11 mouse cellular contexts compared by ENCODE assay signal in genomic region chr10:41509160-41509559, GRCm38 (mm10). TPM values are rescaled to one million over a fixed set of nuclear protein-coding genes. Genes with fewer than 3 reads are reported as not detected.
DNase-seq lines count a peak whose midpoint lies in the region; ATAC-seq and TF ChIP-seq lines count a peak whose summit lies in the region.
"Had no signal": no experiment of that assay in that cellular context is flagged by ENCODE, and none has a peak within 500 bp of the region (broad histone marks: within the 10 kb centered on the region; RNA-seq: fewer than 3 reads in every experiment).

No protein-coding gene starts in this region.

- TF ChIP-seq EP300 in lung, postnatal 0 days (IDR thresholded peaks at IDR 0.05): no peak

- H3K27me3 ChIP-seq in hindbrain, embryonic 11.5 days (ENCODE audit: control insufficient read depth, insufficient read depth, low read length): no peaks in the 10 kb centered on the region
- no peaks in the 10 kb centered on the region for H3K27me3 ChIP-seq in hindbrain, embryonic 12.5 days
- no peaks in the 10 kb centered on the region for H3K27me3 ChIP-seq in lung, postnatal 0 days (replicated peaks; ENCODE audit: insufficient read depth, low read length)
- H3K27me3 ChIP-seq: limb, embryonic 12.5 days; neural tube, embryonic 13.5 days had no signal

- no peak overlapping the region for H3K27ac ChIP-seq in hindbrain, embryonic 11.5 days (ENCODE audit: low read depth, low read length)
- H3K27ac ChIP-seq in hindbrain, embryonic 12.5 days: no peak overlapping the region
- no peak overlapping the region for H3K27ac ChIP-seq in lung, postnatal 0 days (ENCODE audit: low read length)
- H3K27ac ChIP-seq: limb, embryonic 12.5 days; neural tube, embryonic 13.5 days had no signal

- H3K9me3 ChIP-seq in hindbrain, embryonic 11.5 days (ENCODE audit: control insufficient read depth, low read length): no peaks in the 10 kb centered on the region
- no peaks in the 10 kb centered on the region for H3K9me3 ChIP-seq in hindbrain, embryonic 12.5 days (replicated peaks)
- no peaks in the 10 kb centered on the region for H3K9me3 ChIP-seq in lung, postnatal 0 days (ENCODE audit: low read length)
- H3K9me3 ChIP-seq: limb, embryonic 12.5 days; neural tube, embryonic 13.5 days had no signal

- H3K36me3 ChIP-seq in hindbrain, embryonic 11.5 days (ENCODE audit: control insufficient read depth, insufficient read depth, low read length): no peaks in the 10 kb centered on the region
- H3K36me3 ChIP-seq in hindbrain, embryonic 12.5 days: no peaks in the 10 kb centered on the region
- H3K36me3 ChIP-seq in lung, postnatal 0 days (ENCODE audit: insufficient read depth, low read length): no peaks in the 10 kb centered on the region
- H3K36me3 ChIP-seq: limb, embryonic 12.5 days; neural tube, embryonic 13.5 days had no signal

- peak; percentile 33 for DNase-seq in hindbrain, embryonic 11.5 days (ENCODE audit: low spot score)
- DNase-seq in B cell, adult 2 months: peak; percentile 60 to 63
- DNase-seq in MN1 (ENCODE audit: low spot score): peak; percentile 61
- DNase-seq in lung, postnatal 0 days (ENCODE audit: low spot score): no peak
- no peak for DNase-seq in spleen, postnatal 4 days (ENCODE audit: low spot score in 2 of 2)
- DNase-seq in left cerebral cortex, adult 11 months (ENCODE audit: low spot score): no peak
- no peak for DNase-seq in layer of hippocampus, postnatal 14 days (ENCODE audit: low spot score in 2 of 2)

- no peaks in the 10 kb centered on the region for H3K4me1 ChIP-seq in hindbrain, embryonic 11.5 days (replicated peaks; ENCODE audit: control insufficient read depth, insufficient read depth, low read length)
- H3K4me1 ChIP-seq in hindbrain, embryonic 12.5 days: 0 out of 2 replicates have a peak, but pooled peaks cover 2% of the 10 kb centered on the region
- no peaks in the 10 kb centered on the region for H3K4me1 ChIP-seq in lung, postnatal 0 days (ENCODE audit: insufficient read depth, low read depth, low read length)
- H3K4me1 ChIP-seq: limb, embryonic 12.5 days; neural tube, embryonic 13.5 days had no signal

- no peak overlapping the region for H3K4me2 ChIP-seq in hindbrain, embryonic 11.5 days (replicated peaks; ENCODE audit: low read depth, low read length)
- no peak overlapping the region for H3K4me2 ChIP-seq in hindbrain, embryonic 12.5 days (replicated peaks)
- no peak overlapping the region for H3K4me2 ChIP-seq in lung, postnatal 0 days (replicated peaks; ENCODE audit: low read depth, low read length)
- H3K4me2 ChIP-seq: limb, embryonic 12.5 days; neural tube, embryonic 13.5 days had no signal

- no peak overlapping the region for H3K9ac ChIP-seq in hindbrain, embryonic 11.5 days (ENCODE audit: low read depth, low read length)
- no peak overlapping the region for H3K9ac ChIP-seq in hindbrain, embryonic 12.5 days
- H3K9ac ChIP-seq in lung, postnatal 0 days (replicated peaks; ENCODE audit: low read depth): no peak overlapping the region
- H3K9ac ChIP-seq: limb, embryonic 12.5 days; neural tube, embryonic 13.5 days had no signal

- peak; percentile 76 for TF ChIP-seq CTCF in lung, postnatal 0 days (IDR thresholded peaks at IDR 0.05)

- 40% methylated on average over 2 of the region's 2 CpGs for WGBS in hindbrain, embryonic 11.5 days
- WGBS in hindbrain, embryonic 12.5 days: 39% methylated on average over 2 of the region's 2 CpGs
- WGBS in lung, postnatal 0 days: 43% methylated on average over 2 of the region's 2 CpGs

- ATAC-seq in hindbrain, embryonic 11.5 days (ENCODE audit: low FRiP score): no peak
- ATAC-seq in hindbrain, embryonic 12.5 days (ENCODE audit: low FRiP score): no peak
- no peak for ATAC-seq in lung, postnatal 0 days

- no peak overlapping the region for H3K4me3 ChIP-seq in hindbrain, embryonic 11.5 days (ENCODE audit: low read depth, low read length)
- H3K4me3 ChIP-seq in hindbrain, embryonic 12.5 days: no peak overlapping the region
- no peak overlapping the region for H3K4me3 ChIP-seq in lung, postnatal 0 days (ENCODE audit: low read depth, low read length)
- H3K4me3 ChIP-seq: limb, embryonic 12.5 days; neural tube, embryonic 13.5 days had no signal

RNA-seq across cellular contexts. Expression of gene Cd164, which starts 10.1 kb away (rescaled TPM):
- 122 and 123 TPM in 2 replicates for polyA plus RNA-seq in hindbrain, embryonic 11.5 days (2014; fragmentation: Nextera tagmentation; extraction: Ambion mirVana)
- polyA plus RNA-seq in hindbrain, embryonic 12.5 days (2016; fragmentation: Nextera tagmentation; extraction: Ambion mirVana): 106 and 118 TPM in 2 replicates
- 130 and 135 TPM in 2 replicates for polyA plus RNA-seq in lung, postnatal 0 days (2015; fragmentation: Nextera tagmentation; extraction: Ambion mirVana)
- total RNA-seq in layer of hippocampus, postnatal 14 days (2021): 10 to 100 TPM; 55.3 to 60.9 TPM

RNA-seq across cellular contexts. Expression of gene Ppil6, which starts 18.9 kb away (rescaled TPM):
- polyA plus RNA-seq in hindbrain, embryonic 11.5 days (2014; fragmentation: Nextera tagmentation; extraction: Ambion mirVana): 1.3 and 1.4 TPM in 2 replicates
- 2.6 and 3.8 TPM in 2 replicates for polyA plus RNA-seq in hindbrain, embryonic 12.5 days (2016; fragmentation: Nextera tagmentation; extraction: Ambion mirVana)
- 11.1 and 11.7 TPM in 2 replicates for polyA plus RNA-seq in lung, postnatal 0 days (2015; fragmentation: Nextera tagmentation; extraction: Ambion mirVana)
- 1 to 10 TPM; 7.3 to 7.4 TPM for total RNA-seq in layer of hippocampus, postnatal 14 days (2021)
- total RNA-seq: gastrocnemius, postnatal 4 days had no signal

RNA-seq across cellular contexts. Expression of gene Smpd2, which starts 19.0 kb away (rescaled TPM):
- polyA plus RNA-seq in hindbrain, embryonic 11.5 days (2014; fragmentation: Nextera tagmentation; extraction: Ambion mirVana): 45.9 and 47.6 TPM in 2 replicates
- 41.4 and 42.8 TPM in 2 replicates for polyA plus RNA-seq in hindbrain, embryonic 12.5 days (2016; fragmentation: Nextera tagmentation; extraction: Ambion mirVana)
- polyA plus RNA-seq in lung, postnatal 0 days (2015; fragmentation: Nextera tagmentation; extraction: Ambion mirVana): 54.9 and 58.6 TPM in 2 replicates
- total RNA-seq in layer of hippocampus, postnatal 14 days (2021): 10 to 100 TPM; 21.1 to 23.3 TPM

RNA-seq across cellular contexts. Expression of gene Mical1, which starts 33.0 kb away (rescaled TPM):
- 26.6 and 28.1 TPM in 2 replicates for polyA plus RNA-seq in hindbrain, embryonic 11.5 days (2014; fragmentation: Nextera tagmentation; extraction: Ambion mirVana)
- 42.6 and 46.8 TPM in 2 replicates for polyA plus RNA-seq in hindbrain, embryonic 12.5 days (2016; fragmentation: Nextera tagmentation; extraction: Ambion mirVana)
- 22.8 and 27.9 TPM in 2 replicates for polyA plus RNA-seq in lung, postnatal 0 days (2015; fragmentation: Nextera tagmentation; extraction: Ambion mirVana)
- total RNA-seq in layer of hippocampus, postnatal 14 days (2021): 10 to 100 TPM; 24.5 to 31.3 TPM

RNA-seq across cellular contexts. Expression of gene Zbtb24, which starts 59.0 kb away (rescaled TPM):
- 20.1 TPM in 2 replicates for polyA plus RNA-seq in hindbrain, embryonic 11.5 days (2014; fragmentation: Nextera tagmentation; extraction: Ambion mirVana)
- 22.1 and 22.6 TPM in 2 replicates for polyA plus RNA-seq in hindbrain, embryonic 12.5 days (2016; fragmentation: Nextera tagmentation; extraction: Ambion mirVana)
- 14.6 and 14.8 TPM in 2 replicates for polyA plus RNA-seq in lung, postnatal 0 days (2015; fragmentation: Nextera tagmentation; extraction: Ambion mirVana)
- total RNA-seq in layer of hippocampus, postnatal 14 days (2021): 10 to 100 TPM; 16.0 to 16.1 TPM

Comparison
In these comparisons a context has a peak if more than half of its experiments do, and no peak if none do; other contexts are left out.
1. DNase-seq: peak in hindbrain, embryonic 11.5 days (single experiment), B cell, adult 2 months (2 of 2) and MN1 (single experiment); none in lung, postnatal 0 days (single experiment), spleen, postnatal 4 days (0 of 2), left cerebral cortex, adult 11 months (single experiment) and layer of hippocampus, postnatal 14 days (0 of 2).